Mouse (Mus musculus): ENCODE measurements around the gene Prdx6b. TPM values are rescaled to one million over a fixed set of nuclear protein-coding genes. Genes with fewer than 3 reads are reported as not detected.

The Prdx6b gene
- polyA plus RNA-seq, 1 experiment from 2014 or later = not detected

DNA sequence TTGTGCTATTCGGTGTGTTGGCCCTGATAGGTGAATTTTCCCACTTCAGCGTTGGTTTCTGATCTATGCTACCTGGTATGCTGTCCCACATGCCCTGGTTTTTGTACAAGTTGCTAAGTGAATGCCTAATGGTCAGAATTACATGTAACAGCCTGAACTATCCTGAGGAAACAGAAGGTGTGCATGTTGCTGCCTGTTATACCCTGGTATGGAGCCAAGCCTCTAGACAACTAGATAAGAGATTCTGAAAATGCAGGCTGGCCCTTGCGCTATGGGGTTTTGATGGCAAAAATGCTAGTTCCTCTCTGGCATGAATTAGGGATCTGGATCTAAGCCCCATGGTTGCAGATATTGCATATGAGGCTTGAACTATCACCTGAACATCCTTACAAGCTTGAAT lies 15.4 kb downstream of the Prdx6b start:
- 85% methylated on average over 3 of the region's 3 CpGs for WGBS
- no peaks in the 10 kb centered on the region for H3K36me3 ChIP-seq (ENCODE audit: insufficient read depth)
- TF ChIP-seq CTCF (IDR thresholded peaks at IDR 0.05; ENCODE audit: low read depth) = no peak
- no peaks in the 10 kb centered on the region for H3K9me3 ChIP-seq (ENCODE audit: low read depth, low read length)
- no peaks in the 10 kb centered on the region for H3K4me1 ChIP-seq (ENCODE audit: insufficient read depth)
- H3K4me3 ChIP-seq (ENCODE audit: low read depth, low read length) = no peak overlapping the region
- no peak for ATAC-seq (ENCODE audit: insufficient read depth)
- H3K9ac ChIP-seq = no peak overlapping the region
- H3K27ac ChIP-seq (ENCODE audit: low read depth) = no peak overlapping the region
- no peaks in the 10 kb centered on the region for H3K27me3 ChIP-seq (ENCODE audit: insufficient read depth, low read length)
- no peak overlapping the region for H3K4me2 ChIP-seq
- no peak for DNase-seq

- WGBS = 68% methylated on average over 4 of the region's 4 CpGs
- Histone ChIP-seq H3K4me2 (no peak overlapping the region), H3K4me3 (ENCODE audit: low read depth, low read length) (no peak overlapping the region), H3K9ac (no peak overlapping the region), H3K9me3 (ENCODE audit: low read depth, low read length) (no peaks in the 10 kb centered on the region), H3K4me1 (ENCODE audit: insufficient read depth) (0 out of 2 replicates have a peak, but pooled peaks cover 2% of the 10 kb centered on the region), H3K27me3 (ENCODE audit: insufficient read depth, low read length) (no peaks in the 10 kb centered on the region), H3K36me3 (ENCODE audit: insufficient read depth) (no peaks in the 10 kb centered on the region), H3K27ac (ENCODE audit: low read depth) (no peak overlapping the region)
- ATAC-seq (ENCODE audit: insufficient read depth) (no peak), DNase-seq (no peak)
- no peak for TF ChIP-seq CTCF (IDR thresholded peaks at IDR 0.05; ENCODE audit: low read depth)
Measured at GRCm38 (mm10) chr2:80309775-80310174, 17.5 kb downstream of the Prdx6b start.

GRCm38 (mm10) chr2:80310772-80311171 lies 18.5 kb downstream of the Prdx6b start:
- 0 out of 2 replicates have a peak, but pooled peaks cover 4% of the 10 kb centered on the region for H3K4me1 ChIP-seq (ENCODE audit: insufficient read depth)
- no peak overlapping the region for H3K27ac ChIP-seq (ENCODE audit: low read depth)
- no peak for ATAC-seq (ENCODE audit: insufficient read depth)
- 31% methylated on average over 4 of the region's 4 CpGs for WGBS
- no peaks in the 10 kb centered on the region for H3K9me3 ChIP-seq (ENCODE audit: low read depth, low read length)
- no peak overlapping the region for H3K9ac ChIP-seq
- no peaks in the 10 kb centered on the region for H3K36me3 ChIP-seq (ENCODE audit: insufficient read depth)
- H3K4me2 ChIP-seq = no peak overlapping the region
- peak; percentile 38 for DNase-seq
- TF ChIP-seq CTCF (IDR thresholded peaks at IDR 0.05; ENCODE audit: low read depth) = no peak
- no peak overlapping the region for H3K4me3 ChIP-seq (ENCODE audit: low read depth, low read length)
- H3K27me3 ChIP-seq (ENCODE audit: insufficient read depth, low read length) = no peaks in the 10 kb centered on the region

GRCm38 (mm10) chr2:80311350-80311749 lies 19.1 kb downstream of the Prdx6b start:
- ATAC-seq (ENCODE audit: insufficient read depth) (no peak), DNase-seq (no peak)
- TF ChIP-seq CTCF (IDR thresholded peaks at IDR 0.05; ENCODE audit: low read depth) = no peak
- no peaks in the 10 kb centered on the region for H3K27me3 ChIP-seq (ENCODE audit: insufficient read depth, low read length)
- H3K9me3 ChIP-seq (ENCODE audit: low read depth, low read length) = no peaks in the 10 kb centered on the region
- 73% methylated on average over 4 of the region's 4 CpGs for WGBS
- H3K4me1 ChIP-seq (ENCODE audit: insufficient read depth) = 0 out of 2 replicates have a peak, but pooled peaks cover 4% of the 10 kb centered on the region
- H3K4me3 ChIP-seq (ENCODE audit: low read depth, low read length) = no peak overlapping the region
- no peaks in the 10 kb centered on the region for H3K36me3 ChIP-seq (ENCODE audit: insufficient read depth)
- no peak overlapping the region for H3K4me2 ChIP-seq
- H3K9ac ChIP-seq = no peak overlapping the region
- no peak overlapping the region for H3K27ac ChIP-seq (ENCODE audit: low read depth)

DNA sequence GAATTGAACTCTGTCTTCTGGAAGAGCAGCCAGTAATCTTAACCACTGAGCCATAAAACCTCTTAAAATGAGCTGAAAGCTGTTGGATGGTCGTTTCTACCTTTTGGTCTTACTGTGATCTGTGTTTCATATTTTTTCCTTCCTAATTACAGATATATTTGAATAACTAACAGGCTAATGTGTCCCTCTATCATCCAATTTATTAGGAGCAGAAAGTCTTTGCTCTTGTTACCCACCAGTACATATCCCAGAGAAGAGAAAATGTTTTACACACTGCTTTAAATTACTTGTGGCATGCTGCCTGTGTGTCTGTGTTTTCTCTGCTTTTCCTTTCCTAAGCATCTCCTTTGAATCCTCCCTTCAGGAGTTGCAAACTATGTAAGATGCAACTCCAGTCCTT lies 21.9 kb downstream of the Prdx6b start:
- no peak overlapping the region for H3K27ac ChIP-seq (ENCODE audit: low read depth)
- no peak overlapping the region for H3K9ac ChIP-seq
- no peak for TF ChIP-seq CTCF (IDR thresholded peaks at IDR 0.05; ENCODE audit: low read depth)
- ATAC-seq (ENCODE audit: insufficient read depth) (no peak), DNase-seq (no peak)
- H3K4me3 ChIP-seq (ENCODE audit: low read depth, low read length) = no peak overlapping the region
- H3K4me2 ChIP-seq = 0 out of 2 replicates have a peak overlapping the region, but pooled peaks have one; percentile 18
- H3K9me3 ChIP-seq (ENCODE audit: low read depth, low read length) = no peaks in the 10 kb centered on the region
- peaks cover 13% of the 10 kb centered on the region for H3K36me3 ChIP-seq (ENCODE audit: insufficient read depth)
- WGBS = 69% methylated on average over 1 of the region's 1 CpGs
- H3K4me1 ChIP-seq (ENCODE audit: insufficient read depth) = 0 out of 2 replicates have a peak, but pooled peaks cover 4% of the 10 kb centered on the region
- no peaks in the 10 kb centered on the region for H3K27me3 ChIP-seq (ENCODE audit: insufficient read depth, low read length)

- ATAC-seq (ENCODE audit: insufficient read depth) (peak; percentile 22; the same call in 1 of the 2 replicates), DNase-seq (no peak)
- Histone ChIP-seq H3K27me3 (ENCODE audit: insufficient read depth, low read length) (no peaks in the 10 kb centered on the region), H3K4me3 (ENCODE audit: low read depth, low read length) (peak overlapping the region; percentile 87), H3K9ac (peak overlapping the region; percentile 92), H3K27ac (ENCODE audit: low read depth) (peak overlapping the region; percentile 96; the same call in 1 of the 2 replicates), H3K4me1 (ENCODE audit: insufficient read depth) (0 out of 2 replicates have a peak, but pooled peaks cover 4% of the 10 kb centered on the region), H3K4me2 (peak overlapping the region; percentile 76), H3K36me3 (ENCODE audit: insufficient read depth) (peaks cover 18% of the 10 kb centered on the region), H3K9me3 (ENCODE audit: low read depth, low read length) (no peaks in the 10 kb centered on the region)
- no peak for TF ChIP-seq CTCF (IDR thresholded peaks at IDR 0.05; ENCODE audit: low read depth)
- 30% methylated on average over 7 of the region's 7 CpGs for WGBS
Measured at GRCm38 (mm10) chr2:80314854-80315241, 22.6 kb downstream of the Prdx6b start.

DNA sequence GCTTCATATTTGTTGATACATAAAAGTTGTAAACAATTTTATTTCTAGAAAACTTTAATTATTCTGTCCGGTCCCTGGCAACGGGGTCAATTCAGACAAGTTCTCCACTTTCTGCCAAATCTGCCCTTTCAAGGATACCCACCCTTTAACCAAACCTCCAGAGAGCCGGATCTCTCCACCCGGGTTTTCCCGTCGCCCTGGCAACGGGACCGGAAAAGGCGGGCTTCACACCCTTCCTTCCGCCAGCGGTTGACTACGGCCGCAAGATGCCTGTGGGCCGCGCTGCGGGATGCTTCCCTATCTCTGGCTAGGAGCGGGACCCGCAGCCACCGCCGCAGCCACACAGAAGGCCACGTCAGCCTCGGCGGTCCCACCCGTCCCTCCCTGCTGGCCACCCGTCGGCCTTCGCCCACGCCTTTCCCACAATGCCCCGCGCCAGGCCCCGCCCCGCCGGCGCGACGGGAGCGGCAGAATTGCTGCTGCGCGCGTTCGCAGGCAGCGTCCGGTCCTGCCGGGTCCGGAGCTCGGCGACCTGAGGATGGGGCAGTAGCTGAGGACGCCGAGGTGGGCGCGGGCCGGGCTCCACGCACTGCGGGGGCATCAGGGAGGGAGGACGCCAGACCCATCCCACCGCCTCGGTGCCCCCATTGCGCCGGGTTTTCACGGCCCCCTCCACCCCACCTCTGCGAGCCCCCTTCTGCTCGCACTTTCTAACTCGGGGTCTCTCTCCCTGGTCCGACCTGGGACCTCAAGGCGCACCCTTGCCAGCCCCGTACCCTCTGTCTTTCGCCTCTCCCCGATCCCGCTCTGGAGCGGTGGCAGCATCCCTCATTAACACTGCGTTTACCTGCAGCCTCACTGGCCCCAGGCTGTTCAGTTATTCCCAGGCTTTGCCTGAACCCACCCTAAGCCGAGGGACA lies 23.2 kb downstream of the Prdx6b start, which contains the start of gene Dnajc10:
Dnajc10 (plus strand) TSS at position 225 of the 920 bp plus-strand sequence.
- 0 out of 2 replicates have a peak, but pooled peaks cover 4% of the 10 kb centered on the region for H3K4me1 ChIP-seq (ENCODE audit: insufficient read depth)
- H3K27me3 ChIP-seq (ENCODE audit: insufficient read depth, low read length) = no peaks in the 10 kb centered on the region
- peak within 1 kb of the TSS; percentile 92 for H3K9ac ChIP-seq
- peak within 1 kb of the TSS; percentile 96 for H3K27ac ChIP-seq (ENCODE audit: low read depth)
- H3K4me3 ChIP-seq (ENCODE audit: low read depth, low read length) = peak within 1 kb of the TSS; percentile 87
- H3K9me3 ChIP-seq (ENCODE audit: low read depth, low read length) = no peaks in the 10 kb centered on the region
- ATAC-seq (ENCODE audit: insufficient read depth) (peak; percentile 98), DNase-seq (peak; percentile 96)
- H3K36me3 ChIP-seq (ENCODE audit: insufficient read depth) = peaks cover 18% of the 10 kb centered on the region
- peak within 1 kb of the TSS; percentile 76 for H3K4me2 ChIP-seq
- under 1% methylated on average over 71 of the region's 72 CpGs for WGBS
- TF ChIP-seq CTCF (IDR thresholded peaks at IDR 0.05; ENCODE audit: low read depth) = no peak

All from lung, embryonic 14.5 days (tissue).